Mouse (Mus musculus) ES-Bruce4 (cell line): ENCODE measurements around the gene Ldb3. TPM values are rescaled to one million over a fixed set of nuclear protein-coding genes. Genes with fewer than 3 reads are reported as not detected.
A peak's percentile ranks its signal among the peaks of the same experiment; 100 is the strongest.

Experiments used
- H3K27ac ChIP-seq: 2 replicates; pipeline ENCODE4 v1.5.1; 2012; ENCODE audit warnings: low read length, inconsistent platforms; ENCODE audit not compliant: insufficient read depth
- H3K27me3 ChIP-seq: 2 replicates; pipeline ENCODE4 v1.6.1; 2012; ENCODE audit warnings: mild to moderate bottlenecking, low read length, inconsistent platforms; ENCODE audit not compliant: control insufficient read depth, poor library complexity, insufficient read depth, severe bottlenecking
- H3K36me3 ChIP-seq: 2 replicates; pipeline ENCODE4 v1.6.1; 2012; ENCODE audit warnings: inconsistent platforms, mild to moderate bottlenecking, low read length, moderate library complexity; ENCODE audit not compliant: control insufficient read depth, poor library complexity, insufficient read depth, severe bottlenecking
- H3K4me1 ChIP-seq: one replicate; pipeline ENCODE4 v1.8.1; 2011; ENCODE audit warnings: low read length; ENCODE audit not compliant: control insufficient read depth, insufficient read depth
- H3K4me3 ChIP-seq: 2 replicates; pipeline ENCODE4 v1.5.1; 2011; ENCODE audit warnings: low read depth, mild to moderate bottlenecking, low read length
- H3K9ac ChIP-seq: 2 replicates; pipeline ENCODE4 v1.6.1; 2012; ENCODE audit warnings: low read depth, mild to moderate bottlenecking, inconsistent platforms; ENCODE audit not compliant: poor library complexity, severe bottlenecking
- H3K9me3 ChIP-seq: replicated peaks from 2 replicates; pipeline ENCODE4 v1.6.1; 2012; ENCODE audit warnings: mild to moderate bottlenecking, low read length, inconsistent platforms; ENCODE audit not compliant: control insufficient read depth, poor library complexity, insufficient read depth, severe bottlenecking
- CTCF ChIP-seq: IDR thresholded peaks from one replicate; pipeline ENCODE4 v1.8.1; 2011; ENCODE audit warnings: low read depth, low read length
- EP300 ChIP-seq: IDR thresholded peaks from 2 replicates; pipeline ENCODE4 v1.6.1; 2011; ENCODE audit warnings: low read depth, low read length; ENCODE audit not compliant: insufficient read depth
- POLR2A ChIP-seq: IDR thresholded peaks from one replicate; pipeline ENCODE4 v1.8.1; 2011; ENCODE audit warnings: low read length; ENCODE audit not compliant: insufficient read depth
- polyA plus RNA-seq: library from polyadenylated mRNA; stranded (reverse); fragments of >200 nt; gene quantifications from 2 replicates; pipeline ENCODE4 v1.2.4, GENCODE M21; 2011; ENCODE audit warnings: low read depth; ENCODE audit not compliant: missing spikeins, insufficient read depth, insufficient read length

Ldb3 gene
- polyA plus RNA-seq, 1 experiment = 4.0 TPM

GRCm38 (mm10) chr14:34501804-34502474 is 86.5 kb downstream of the Ldb3 start:
- H3K4me3 ChIP-seq = peak overlapping the region; percentile 98
- H3K9me3 ChIP-seq = no peaks in the 10 kb centered on the region
- TF ChIP-seq CTCF = no peak
- peak overlapping the region; percentile 57 for H3K27ac ChIP-seq
- H3K27me3 ChIP-seq = no peaks in the 10 kb centered on the region
- H3K36me3 ChIP-seq = no peaks in the 10 kb centered on the region
- no peaks in the 10 kb centered on the region for H3K4me1 ChIP-seq
- peak overlapping the region; percentile 98 for H3K9ac ChIP-seq

- Histone ChIP-seq H3K9me3 (no peaks in the 10 kb centered on the region), H3K4me3 (peak overlapping the region; percentile 98), H3K9ac (peak overlapping the region; percentile 98), H3K36me3 (no peaks in the 10 kb centered on the region), H3K27me3 (no peaks in the 10 kb centered on the region), H3K4me1 (no peaks in the 10 kb centered on the region), H3K27ac (peak overlapping the region; percentile 57)
- TF ChIP-seq CTCF = no peak
- no peak for TF ChIP-seq EP300
- no peak for TF ChIP-seq POLR2A
These were observed 87.1 kb downstream of the Ldb3 start for GRCm38 (mm10) chr14:34501447-34501803.

- H3K27ac ChIP-seq = no peak overlapping the region
- H3K9ac ChIP-seq = no peak overlapping the region
- no peaks in the 10 kb centered on the region for H3K27me3 ChIP-seq
- TF ChIP-seq CTCF (no peak), POLR2A (no peak), EP300 (no peak)
- no peaks in the 10 kb centered on the region for H3K36me3 ChIP-seq
- no peaks in the 10 kb centered on the region for H3K4me1 ChIP-seq
- H3K9me3 ChIP-seq = no peaks in the 10 kb centered on the region
- no peak overlapping the region for H3K4me3 ChIP-seq
These were observed 88.2 kb downstream of the Ldb3 start for GRCm38 (mm10) chr14:34500309-34500708.

GRCm38 (mm10) chr14:34499664-34500063 is 88.8 kb downstream of the Ldb3 start:
- Histone ChIP-seq H3K36me3 (no peaks in the 10 kb centered on the region), H3K4me3 (no peak overlapping the region), H3K9ac (no peak overlapping the region), H3K27me3 (no peaks in the 10 kb centered on the region), H3K4me1 (no peaks in the 10 kb centered on the region), H3K9me3 (no peaks in the 10 kb centered on the region), H3K27ac (no peak overlapping the region)
- TF ChIP-seq CTCF = no peak
- no peak for TF ChIP-seq EP300
- TF ChIP-seq POLR2A = no peak

- Histone ChIP-seq H3K36me3 (no peaks in the 10 kb centered on the region), H3K4me3 (no peak overlapping the region), H3K9me3 (no peaks in the 10 kb centered on the region), H3K9ac (no peak overlapping the region), H3K4me1 (no peaks in the 10 kb centered on the region), H3K27ac (no peak overlapping the region), H3K27me3 (no peaks in the 10 kb centered on the region)
- TF ChIP-seq EP300 (no peak), CTCF (no peak), POLR2A (no peak)
These were observed 91.1 kb downstream of the Ldb3 start for GRCm38 (mm10) chr14:34497346-34497745.

- H3K27me3 ChIP-seq = no peaks in the 10 kb centered on the region
- no peak overlapping the region for H3K27ac ChIP-seq
- H3K4me1 ChIP-seq = no peaks in the 10 kb centered on the region
- no peak overlapping the region for H3K4me3 ChIP-seq
- no peak overlapping the region for H3K9ac ChIP-seq
- no peaks in the 10 kb centered on the region for H3K36me3 ChIP-seq
- TF ChIP-seq CTCF (no peak), EP300 (no peak), POLR2A (no peak)
- no peaks in the 10 kb centered on the region for H3K9me3 ChIP-seq
These were observed 94.8 kb downstream of the Ldb3 start for GRCm38 (mm10) chr14:34493682-34494081.
